Mouse (Mus musculus): ENCODE data around the gene Tceanc. TPM values are rescaled to one million over a fixed set of nuclear protein-coding genes. Genes with fewer than 3 reads are reported as not detected.

Tceanc gene
- 3.9 and 5.6 TPM in 2 replicates for polyA plus RNA-seq (2015; fragmentation: Nextera tagmentation; extraction: Ambion mirVana)

GRCm38 (mm10) chrX:166518345-166518744 is at the start of gene Tceanc:
Gene Tceanc (minus strand): TSS chrX:166518567.
- no peak within 1 kb of the TSS for H3K27ac ChIP-seq (ENCODE audit: low read depth, low read length)
- H3K27me3 ChIP-seq (replicated peaks; ENCODE audit: control insufficient read depth, insufficient read depth, low read length) = no peaks in the 10 kb centered on the region
- H3K4me3 ChIP-seq (ENCODE audit: low read length) = no peak within 1 kb of the TSS
- no peak within 1 kb of the TSS for H3K9ac ChIP-seq (ENCODE audit: low read depth, low read length)
- no peak for ATAC-seq
- no peaks in the 10 kb centered on the region for H3K36me3 ChIP-seq (ENCODE audit: control insufficient read depth, insufficient read depth, low read length)
- WGBS = 61% methylated on average over 16 of the region's 16 CpGs
- H3K4me2 ChIP-seq (ENCODE audit: low read length) = no peak within 1 kb of the TSS
- H3K4me1 ChIP-seq (ENCODE audit: control insufficient read depth, insufficient read depth, low read depth, low read length) = no peaks in the 10 kb centered on the region
- no peaks in the 10 kb centered on the region for H3K9me3 ChIP-seq (ENCODE audit: control insufficient read depth, low read length)

- no peak for ATAC-seq
- Histone ChIP-seq H3K27me3 (replicated peaks; ENCODE audit: control insufficient read depth, insufficient read depth, low read length) (no peaks in the 10 kb centered on the region; the same call in 1 of the 2 replicates), H3K27ac (ENCODE audit: low read depth, low read length) (no peak overlapping the region), H3K9me3 (ENCODE audit: control insufficient read depth, low read length) (no peaks in the 10 kb centered on the region), H3K9ac (ENCODE audit: low read depth, low read length) (no peak overlapping the region), H3K4me2 (ENCODE audit: low read length) (no peak overlapping the region), H3K4me3 (ENCODE audit: low read length) (no peak overlapping the region), H3K4me1 (ENCODE audit: control insufficient read depth, insufficient read depth, low read depth, low read length) (no peaks in the 10 kb centered on the region), H3K36me3 (ENCODE audit: control insufficient read depth, insufficient read depth, low read length) (no peaks in the 10 kb centered on the region)
- WGBS = 84% methylated on average over 6 of the region's 6 CpGs
Observed at GRCm38 (mm10) chrX:166565983-166566382, 47.6 kb upstream of the Tceanc start.

GRCm38 (mm10) chrX:166565401-166565800 is 47.0 kb upstream of the Tceanc start:
- no peaks in the 10 kb centered on the region; the same call in 1 of the 2 replicates for H3K27me3 ChIP-seq (replicated peaks; ENCODE audit: control insufficient read depth, insufficient read depth, low read length)

GRCm38 (mm10) chrX:166564900-166565299 is 46.5 kb upstream of the Tceanc start:
- Histone ChIP-seq H3K9me3 (ENCODE audit: control insufficient read depth, low read length) (no peaks in the 10 kb centered on the region), H3K27me3 (replicated peaks; ENCODE audit: control insufficient read depth, insufficient read depth, low read length) (no peaks in the 10 kb centered on the region; the same call in 1 of the 2 replicates), H3K4me3 (ENCODE audit: low read length) (no peak overlapping the region), H3K4me1 (ENCODE audit: control insufficient read depth, insufficient read depth, low read depth, low read length) (no peaks in the 10 kb centered on the region), H3K4me2 (ENCODE audit: low read length) (no peak overlapping the region), H3K27ac (ENCODE audit: low read depth, low read length) (no peak overlapping the region), H3K36me3 (ENCODE audit: control insufficient read depth, insufficient read depth, low read length) (no peaks in the 10 kb centered on the region), H3K9ac (ENCODE audit: low read depth, low read length) (no peak overlapping the region)
- ATAC-seq = no peak
- 74% methylated on average over 5 of the region's 5 CpGs for WGBS

More at GRCm38 (mm10) chrX:166565401-166565800, 47.0 kb upstream of the Tceanc start:
- ATAC-seq = no peak
- H3K9me3 ChIP-seq (ENCODE audit: control insufficient read depth, low read length) = no peaks in the 10 kb centered on the region
- H3K4me3 ChIP-seq (ENCODE audit: low read length) = no peak overlapping the region
- WGBS = 75% methylated on average over 5 of the region's 5 CpGs
- H3K27ac ChIP-seq (ENCODE audit: low read depth, low read length) = no peak overlapping the region
- no peak overlapping the region for H3K9ac ChIP-seq (ENCODE audit: low read depth, low read length)
- no peak overlapping the region for H3K4me2 ChIP-seq (ENCODE audit: low read length)
- H3K36me3 ChIP-seq (ENCODE audit: control insufficient read depth, insufficient read depth, low read length) = no peaks in the 10 kb centered on the region
- no peaks in the 10 kb centered on the region for H3K4me1 ChIP-seq (ENCODE audit: control insufficient read depth, insufficient read depth, low read depth, low read length)

GRCm38 (mm10) chrX:166559333-166559732 is 41.0 kb upstream of the Tceanc start:
- Histone ChIP-seq H3K4me1 (ENCODE audit: control insufficient read depth, insufficient read depth, low read depth, low read length) (no peaks in the 10 kb centered on the region), H3K27me3 (replicated peaks; ENCODE audit: control insufficient read depth, insufficient read depth, low read length) (no peaks in the 10 kb centered on the region; the same call in 1 of the 2 replicates), H3K9ac (ENCODE audit: low read depth, low read length) (no peak overlapping the region), H3K4me2 (ENCODE audit: low read length) (no peak overlapping the region), H3K9me3 (ENCODE audit: control insufficient read depth, low read length) (no peaks in the 10 kb centered on the region), H3K36me3 (ENCODE audit: control insufficient read depth, insufficient read depth, low read length) (no peaks in the 10 kb centered on the region), H3K27ac (ENCODE audit: low read depth, low read length) (no peak overlapping the region), H3K4me3 (ENCODE audit: low read length) (no peak overlapping the region)
- no peak for ATAC-seq
- WGBS = 81% methylated on average over 3 of the region's 3 CpGs

- no peak overlapping the region for H3K4me2 ChIP-seq (ENCODE audit: low read length)
- no peak overlapping the region for H3K4me3 ChIP-seq (ENCODE audit: low read length)
- H3K27ac ChIP-seq (ENCODE audit: low read depth, low read length) = no peak overlapping the region
- 84% methylated on average over 7 of the region's 7 CpGs for WGBS
- no peaks in the 10 kb centered on the region for H3K36me3 ChIP-seq (ENCODE audit: control insufficient read depth, insufficient read depth, low read length)
- H3K4me1 ChIP-seq (ENCODE audit: control insufficient read depth, insufficient read depth, low read depth, low read length) = no peaks in the 10 kb centered on the region
- no peak for ATAC-seq
- H3K9me3 ChIP-seq (ENCODE audit: control insufficient read depth, low read length) = no peaks in the 10 kb centered on the region
- H3K9ac ChIP-seq (ENCODE audit: low read depth, low read length) = no peak overlapping the region
- no peaks in the 10 kb centered on the region for H3K27me3 ChIP-seq (replicated peaks; ENCODE audit: control insufficient read depth, insufficient read depth, low read length)
Observed at GRCm38 (mm10) chrX:166552355-166552754, 34.0 kb upstream of the Tceanc start.

GRCm38 (mm10) chrX:166546495-166546894 is 28.1 kb upstream of the Tceanc start:
- ATAC-seq = no peak
- WGBS = 84% methylated on average over 2 of the region's 2 CpGs
- H3K36me3 ChIP-seq (ENCODE audit: control insufficient read depth, insufficient read depth, low read length) = no peaks in the 10 kb centered on the region
- no peak overlapping the region for H3K4me3 ChIP-seq (ENCODE audit: low read length)
- no peaks in the 10 kb centered on the region for H3K27me3 ChIP-seq (replicated peaks; ENCODE audit: control insufficient read depth, insufficient read depth, low read length)
- H3K4me1 ChIP-seq (ENCODE audit: control insufficient read depth, insufficient read depth, low read depth, low read length) = no peaks in the 10 kb centered on the region
- H3K9ac ChIP-seq (ENCODE audit: low read depth, low read length) = no peak overlapping the region
- no peak overlapping the region for H3K4me2 ChIP-seq (ENCODE audit: low read length)
- no peak overlapping the region for H3K27ac ChIP-seq (ENCODE audit: low read depth, low read length)
- H3K9me3 ChIP-seq (ENCODE audit: control insufficient read depth, low read length) = no peaks in the 10 kb centered on the region

GRCm38 (mm10) chrX:166535138-166535537 is 16.8 kb upstream of the Tceanc start:
- no peak for ATAC-seq

GRCm38 (mm10) chrX:166533432-166533831 is 15.1 kb upstream of the Tceanc start:
- Histone ChIP-seq H3K27me3 (replicated peaks; ENCODE audit: control insufficient read depth, insufficient read depth, low read length) (peaks cover 3% of the 10 kb centered on the region; the same call in 1 of the 2 replicates), H3K4me1 (ENCODE audit: control insufficient read depth, insufficient read depth, low read depth, low read length) (no peaks in the 10 kb centered on the region), H3K4me3 (ENCODE audit: low read length) (no peak overlapping the region), H3K9me3 (ENCODE audit: control insufficient read depth, low read length) (no peaks in the 10 kb centered on the region), H3K36me3 (ENCODE audit: control insufficient read depth, insufficient read depth, low read length) (no peaks in the 10 kb centered on the region), H3K4me2 (ENCODE audit: low read length) (no peak overlapping the region), H3K9ac (ENCODE audit: low read depth, low read length) (no peak overlapping the region), H3K27ac (ENCODE audit: low read depth, low read length) (no peak overlapping the region)
- no peak for ATAC-seq
- WGBS = 85% methylated on average over 4 of the region's 4 CpGs

More at GRCm38 (mm10) chrX:166535138-166535537, 16.8 kb upstream of the Tceanc start:
- Histone ChIP-seq H3K4me1 (ENCODE audit: control insufficient read depth, insufficient read depth, low read depth, low read length) (no peaks in the 10 kb centered on the region), H3K27ac (ENCODE audit: low read depth, low read length) (no peak overlapping the region), H3K9me3 (ENCODE audit: control insufficient read depth, low read length) (no peaks in the 10 kb centered on the region), H3K4me3 (ENCODE audit: low read length) (no peak overlapping the region), H3K36me3 (ENCODE audit: control insufficient read depth, insufficient read depth, low read length) (no peaks in the 10 kb centered on the region), H3K4me2 (ENCODE audit: low read length) (no peak overlapping the region), H3K27me3 (replicated peaks; ENCODE audit: control insufficient read depth, insufficient read depth, low read length) (peaks cover 3% of the 10 kb centered on the region; the same call in 1 of the 2 replicates), H3K9ac (ENCODE audit: low read depth, low read length) (no peak overlapping the region)
- 63% methylated on average over 4 of the region's 4 CpGs for WGBS

Data from hindbrain, embryonic 16.5 days (tissue).